In genomic region chr11:50174730-50175187, GRCm38 (mm10) we compare ENCODE assay signal across 8 mouse cellular contexts. TPM values are rescaled to one million over a fixed set of nuclear protein-coding genes. Genes with fewer than 3 reads are reported as not detected.
DNase-seq lines count a peak whose midpoint lies in the region; ATAC-seq lines count a peak whose summit lies in the region.

No protein-coding gene starts in this region.

- peak; percentile 98 for ATAC-seq in activated CD4-positive, CD25-positive, alpha-beta regulatory T cell, adult 4 months

- intact Hi-C loops in left cerebral cortex, postnatal 14 days (cut with DNase I), result no loop called here

- DNase-seq in cerebellum, postnatal 4 days (ENCODE audit: low spot score in 2 of 2), result peak; percentile 91 to 95
- peak; percentile 98 for DNase-seq in gastrocnemius, adult 18-20 months (ENCODE audit: low spot score)
- peak; percentile 72 for DNase-seq in hindlimb bud, embryonic 11.5 days (ENCODE audit: extremely low spot score, low read depth, low spot score)
- DNase-seq in left cerebral cortex, postnatal 14 days (ENCODE audit: low spot score in 2 of 2), result peak; percentile 97 to 98
- peak; percentile 96 for DNase-seq in mesoderm, embryonic 11.5 days (ENCODE audit: low read depth, low spot score)
- DNase-seq in right cerebral cortex, postnatal 36 days (ENCODE audit: low spot score in 2 of 2), result peak; percentile 97
- DNase-seq in yolk sac, embryonic 10.5 days (ENCODE audit: low spot score), result peak; percentile 98

RNA-seq across cellular contexts. Expression of gene Mrnip, which starts 0.5 kb away (rescaled TPM):
- 10 to 100 TPM; 11.2 to 12.6 TPM for polyA plus RNA-seq in activated CD4-positive, CD25-positive, alpha-beta regulatory T cell, adult 4 months (2017; shearing (Covaris generic))
- total RNA-seq in gastrocnemius, adult 18-20 months (2021), result 1 to 10 TPM; 2.4 to 2.7 TPM
- total RNA-seq in left cerebral cortex, postnatal 14 days (2021), result 10 to 100 TPM; 15.1 to 18.1 TPM

RNA-seq across cellular contexts. Expression of gene Sqstm1, which starts 35.9 kb away (rescaled TPM):
- polyA plus RNA-seq in activated CD4-positive, CD25-positive, alpha-beta regulatory T cell, adult 4 months (2017; shearing (Covaris generic)), result 10 to 100 TPM; 51.8 to 58.9 TPM
- total RNA-seq in gastrocnemius, adult 18-20 months (2021), result 100 to 1,000 TPM; 521 to 604 TPM
- total RNA-seq in left cerebral cortex, postnatal 14 days (2021), result 100 to 1,000 TPM; 394 to 430 TPM

RNA-seq across cellular contexts. Expression of gene Mgat4b, which starts 35.9 kb away (rescaled TPM):
- 1 to 10 TPM; 1.0 to 1.2 TPM for polyA plus RNA-seq in activated CD4-positive, CD25-positive, alpha-beta regulatory T cell, adult 4 months (2017; shearing (Covaris generic))
- total RNA-seq in gastrocnemius, adult 18-20 months (2021), result 10 to 100 TPM; 38.3 to 39.1 TPM
- 100 to 1,000 TPM in 1 of 2 experiments, 10 to 100 TPM in 1; 97.3 to 100 TPM for total RNA-seq in left cerebral cortex, postnatal 14 days (2021)

RNA-seq across cellular contexts. Expression of gene Tbc1d9b, which starts 43.6 kb away (rescaled TPM):
- polyA plus RNA-seq in activated CD4-positive, CD25-positive, alpha-beta regulatory T cell, adult 4 months (2017; shearing (Covaris generic)), result 10 to 100 TPM; 20.6 to 32.5 TPM
- total RNA-seq in gastrocnemius, adult 18-20 months (2021), result 10 to 100 TPM; 21.3 to 22.8 TPM
- total RNA-seq in left cerebral cortex, postnatal 14 days (2021), result 100 to 1,000 TPM in 1 of 2 experiments, 10 to 100 TPM in 1; 90.3 to 103 TPM

Comparison
In these comparisons a context has a peak if more than half of its experiments do, and no peak if none do; other contexts are left out.
1. Peak in every context shown above with its lines: DNase-seq and ATAC-seq.
2. RNA of gene Mrnip, which starts 0.5 kb away (total RNA-seq): 15.1 to 18.1 TPM in left cerebral cortex, postnatal 14 days; 2.4 to 2.7 TPM in gastrocnemius, adult 18-20 months; every median in the first group is over 4 times any median in the second.